Mouse (Mus musculus) T-helper 2 cell (primary cell): ENCODE data around the gene Gdf10.

ENCODE experiments used
- in situ Hi-C: fragments of 300-600 bp; cut with MboI, MseI; formaldehyde crosslinking; loops from one replicate; pipeline ENCODE4 v1.15.1; 2025; ENCODE audit warnings: high pct_unique_total_duplicates

Gene Gdf10

GRCm38 (mm10) chr14:33933778-33934317 is 10.5 kb downstream of the Gdf10 start:
- in situ Hi-C loops, result loop anchor here (10.0 kb wide), 1 partner anchor 239 kb away; no protein-coding TSS in a partner anchor

GRCm38 (mm10) chr14:33939117-33939516 is 15.7 kb downstream of the Gdf10 start:
- in situ Hi-C loops, result loop anchor here (10.0 kb wide), 1 partner anchor 244 kb away; no protein-coding TSS in a partner anchor

GRCm38 (mm10) chr14:33940739-33941138 is 17.4 kb downstream of the Gdf10 start, which contains the start of gene Gdf2:
Gdf2 (plus strand) TSS chr14:33941039.
- in situ Hi-C loops, result no loop called here

GRCm38 (mm10) chr14:33942222-33942621 is 18.8 kb downstream of the Gdf10 start:
- in situ Hi-C loops, result no loop called here

GRCm38 (mm10) chr14:33946125-33946524 is 22.7 kb downstream of the Gdf10 start:
- in situ Hi-C loops, result no loop called here

- in situ Hi-C loops, result loop anchor here (5.0 to 10.0 kb wide), 2 partner anchors 105 to 598 kb away; no protein-coding TSS in a partner anchor
Measured at GRCm38 (mm10) chr14:33952233-33952981, 29.0 kb downstream of the Gdf10 start.

GRCm38 (mm10) chr14:33953761-33954160 is 30.4 kb downstream of the Gdf10 start, which contains the start of gene Rbp3:
Rbp3 (plus strand) TSS chr14:33954003.
- in situ Hi-C loops, result loop anchor here (5.0 to 10.0 kb wide), 2 partner anchors 104 to 599 kb away; no protein-coding TSS in a partner anchor

- in situ Hi-C loops, result loop anchor here (10.0 kb wide), 1 partner anchor 601 kb away; no protein-coding TSS in a partner anchor
Measured at GRCm38 (mm10) chr14:33956055-33956454, 32.7 kb downstream of the Gdf10 start.

GRCm38 (mm10) chr14:33958186-33958585 is 34.8 kb downstream of the Gdf10 start:
- in situ Hi-C loops, result loop anchor here (10.0 kb wide), 1 partner anchor 603 kb away; no protein-coding TSS in a partner anchor

GRCm38 (mm10) chr14:33958841-33959240 is 35.5 kb downstream of the Gdf10 start:
- in situ Hi-C loops, result loop anchor here (10.0 kb wide), 1 partner anchor 604 kb away; no protein-coding TSS in a partner anchor

GRCm38 (mm10) chr14:33959341-33959740 is 36.0 kb downstream of the Gdf10 start:
- in situ Hi-C loops, result loop anchor here (10.0 kb wide), 1 partner anchor 605 kb away; no protein-coding TSS in a partner anchor

GRCm38 (mm10) chr14:33965675-33966074 is 42.3 kb downstream of the Gdf10 start:
- in situ Hi-C loops, result no loop called here

- in situ Hi-C loops, result no loop called here
Measured at GRCm38 (mm10) chr14:33972679-33973078, 49.3 kb downstream of the Gdf10 start.

GRCm38 (mm10) chr14:33974752-33975151 is 51.4 kb downstream of the Gdf10 start:
- in situ Hi-C loops, result no loop called here

- in situ Hi-C loops, result no loop called here
Measured at GRCm38 (mm10) chr14:33977748-33978147, 54.4 kb downstream of the Gdf10 start.

GRCm38 (mm10) chr14:33978604-33979059 is 55.2 kb downstream of the Gdf10 start, which contains the start of gene Zfp488:
Zfp488 (minus strand) TSS chr14:33978764.
- in situ Hi-C loops, result no loop called here
